Mouse (Mus musculus) stomach, postnatal 0 days (tissue): ENCODE measurements around the gene Psmd13.

Source experiments
- CTCF ChIP-seq: IDR thresholded peaks from 2 replicates; pipeline ENCODE4 v1.5.1; 2016; ENCODE audit warnings: antibody characterized with exemption, low read depth, mild to moderate bottlenecking, moderate library complexity
- EP300 ChIP-seq: optimal IDR thresholded peaks from 2 replicates; pipeline ENCODE3; 2016; ENCODE audit warnings: antibody characterized with exemption

DNA sequence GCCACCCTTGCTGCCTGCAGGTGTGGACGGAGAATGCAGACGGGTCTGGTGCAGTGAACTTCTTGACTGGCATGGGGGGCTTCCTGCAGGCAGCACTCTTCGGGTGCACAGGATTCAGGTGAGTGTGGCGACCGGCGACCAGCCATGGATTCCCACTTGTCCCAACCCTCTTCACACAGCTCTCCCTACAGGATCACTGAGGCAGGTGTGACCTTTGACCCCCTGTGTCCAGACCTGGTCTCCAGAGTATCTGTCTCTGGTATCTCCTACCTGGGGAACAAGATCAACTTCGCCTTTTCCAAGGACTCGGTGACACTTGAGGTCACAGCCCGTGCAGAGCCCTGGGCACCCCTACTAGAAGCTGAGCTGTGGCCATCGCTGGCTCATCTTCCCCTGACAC lies 64.5 kb downstream of the Psmd13 start:
- TF ChIP-seq CTCF: no peak
- no peak for TF ChIP-seq EP300
